In the genomic region with DNA sequence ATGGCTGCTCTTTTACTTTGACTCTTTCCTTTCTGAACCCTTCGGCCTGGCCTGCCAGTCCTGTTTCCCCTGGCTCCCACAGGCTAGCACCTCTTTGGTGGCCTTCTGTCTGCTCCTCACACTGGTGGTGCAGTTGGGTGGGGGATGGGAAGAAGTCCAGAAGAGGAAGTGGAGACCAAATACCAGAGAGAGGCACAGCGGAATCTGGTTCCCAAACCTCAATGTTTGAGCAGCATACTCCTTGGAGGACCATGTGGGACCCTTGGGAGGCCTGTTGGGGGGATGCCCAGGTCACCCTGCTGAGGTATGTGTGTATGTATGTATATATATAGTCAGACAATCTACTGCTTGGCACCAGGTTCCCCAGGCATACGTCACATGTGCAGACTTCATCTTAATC, we compare ENCODE assay signal across 9 mouse cellular contexts. TPM values are rescaled to one million over a fixed set of nuclear protein-coding genes. Genes with fewer than 3 reads are reported as not detected.
A peak's percentile ranks its signal among the peaks of the same experiment; 100 is the strongest.
DNase-seq lines count a peak whose midpoint lies in the region; ATAC-seq and TF ChIP-seq lines count a peak whose summit lies in the region.
"Had no signal": no experiment of that assay in that cellular context is flagged by ENCODE, and none has a peak within 500 bp of the region (broad histone marks: within the 10 kb centered on the region; RNA-seq: fewer than 3 reads in every experiment).

No protein-coding gene starts in this region.

- peak overlapping the region; percentile 46; the same call in 1 of the 2 replicates for H3K27ac ChIP-seq in layer of hippocampus, adult 2 months
- peak overlapping the region; percentile 75 for H3K27ac ChIP-seq in liver, embryonic 12.5 days
- H3K27ac ChIP-seq in stomach, embryonic 15.5 days = peak overlapping the region; percentile 72; the same call in 1 of the 2 replicates

- H3K36me3 ChIP-seq in liver, embryonic 12.5 days = no peaks in the 10 kb centered on the region
- H3K36me3 ChIP-seq in stomach, embryonic 15.5 days = no peaks in the 10 kb centered on the region
- H3K36me3 ChIP-seq: embryonic facial prominence, embryonic 15.5 days had no signal

- no peak overlapping the region for H3K4me3 ChIP-seq in layer of hippocampus, adult 2 months
- no peak overlapping the region for H3K4me3 ChIP-seq in liver, embryonic 12.5 days
- no peak overlapping the region for H3K4me3 ChIP-seq in stomach, embryonic 15.5 days (replicated peaks)
- H3K4me3 ChIP-seq: embryonic facial prominence, embryonic 15.5 days had no signal

- no peak for TF ChIP-seq CTCF in layer of hippocampus, adult 2 months (conservative IDR thresholded peaks at IDR 0.05)

- DNase-seq in layer of hippocampus, adult 2 months (ENCODE audit: low spot score in 2 of 2) = no peak
- DNase-seq in layer of hippocampus, adult 18-20 months (ENCODE audit: low spot score in 2 of 2) = no peak
- peak; percentile 13 for DNase-seq in brain, adult 2 months (ENCODE audit: low read depth, low spot score)
- DNase-seq in frontal cortex, postnatal 25 days (ENCODE audit: low spot score in 2 of 2) = no peak
- no peak for DNase-seq in cerebellum, adult 9-10 months

- no peak overlapping the region for H3K9ac ChIP-seq in liver, embryonic 12.5 days
- H3K9ac ChIP-seq in stomach, embryonic 15.5 days = no peak overlapping the region
- H3K9ac ChIP-seq: embryonic facial prominence, embryonic 15.5 days had no signal

- peak overlapping the region; percentile 40 for H3K4me2 ChIP-seq in liver, embryonic 12.5 days
- no peak overlapping the region for H3K4me2 ChIP-seq in stomach, embryonic 15.5 days
- H3K4me2 ChIP-seq: embryonic facial prominence, embryonic 15.5 days had no signal

- H3K27me3 ChIP-seq in liver, embryonic 12.5 days (replicated peaks) = no peaks in the 10 kb centered on the region
- H3K27me3 ChIP-seq in stomach, embryonic 15.5 days (replicated peaks) = no peaks in the 10 kb centered on the region
- H3K27me3 ChIP-seq: embryonic facial prominence, embryonic 15.5 days had no signal

- no peak for ATAC-seq in liver, embryonic 12.5 days
- no peak for ATAC-seq in stomach, embryonic 15.5 days (ENCODE audit: insufficient read depth, low FRiP score, low read depth)

- H3K4me1 ChIP-seq in liver, embryonic 12.5 days = peaks cover 49% of the 10 kb centered on the region
- H3K4me1 ChIP-seq in stomach, embryonic 15.5 days = peaks cover 41% of the 10 kb centered on the region

- WGBS in liver, embryonic 12.5 days (ENCODE audit: insufficient replicate concordance) = 30% methylated on average over 3 of the region's 3 CpGs
- 61% methylated on average over 3 of the region's 3 CpGs for WGBS in stomach, embryonic 15.5 days

- no peaks in the 10 kb centered on the region for H3K9me3 ChIP-seq in liver, embryonic 12.5 days (replicated peaks)
- no peaks in the 10 kb centered on the region for H3K9me3 ChIP-seq in stomach, embryonic 15.5 days
- H3K9me3 ChIP-seq: embryonic facial prominence, embryonic 15.5 days had no signal

RNA-seq across cellular contexts. Expression of a gene that starts 21.0 kb away (rescaled TPM):
- 1 to 10 TPM; 1.1 to 1.6 TPM for total RNA-seq in layer of hippocampus, adult 2 months (2021)
- 1 to 10 TPM in 1 of 2 experiments, under 1 TPM in 1; 0.99 to 1.9 TPM for total RNA-seq in layer of hippocampus, adult 18-20 months (2021)
- 0.13 TPM in 1 of 2 replicates, not detected in the other for polyA plus RNA-seq in liver, embryonic 12.5 days (2016; fragmentation: Nextera tagmentation; extraction: Ambion mirVana)
- polyA plus RNA-seq in stomach, embryonic 15.5 days (2015; fragmentation: Nextera tagmentation; extraction: Ambion mirVana) = 0.19 and 0.24 TPM in 2 replicates
- polyA plus RNA-seq: neural tube, embryonic 11.5 days had no signal

RNA-seq across cellular contexts. Expression of a gene that starts 24.2 kb away (rescaled TPM):
- 10 to 100 TPM in 1 of 2 experiments, 1 to 10 TPM in 1; 9.0 to 12.4 TPM for total RNA-seq in layer of hippocampus, adult 2 months (2021)
- total RNA-seq in layer of hippocampus, adult 18-20 months (2021) = 10 to 100 TPM in 1 of 2 experiments, 1 to 10 TPM in 1; 9.4 to 11.6 TPM
- polyA plus RNA-seq in liver, embryonic 12.5 days (2016; fragmentation: Nextera tagmentation; extraction: Ambion mirVana) = 7.3 and 7.5 TPM in 2 replicates
- polyA plus RNA-seq in stomach, embryonic 15.5 days (2015; fragmentation: Nextera tagmentation; extraction: Ambion mirVana) = 27.6 and 27.9 TPM in 2 replicates
